Mouse (Mus musculus) liver, postnatal 0 days (tissue): ENCODE measurements around the gene Lck.

Source experiments
- CTCF ChIP-seq: sonication (generic); IDR thresholded peaks from 2 replicates; pipeline ENCODE4 v1.5.1; 2016; ENCODE audit warnings: antibody characterized with exemption, low read depth
- EP300 ChIP-seq: IDR thresholded peaks from 2 replicates; pipeline ENCODE4 v1.6.1; 2016; ENCODE audit warnings: antibody characterized with exemption, low read depth, mild to moderate bottlenecking

DNA sequence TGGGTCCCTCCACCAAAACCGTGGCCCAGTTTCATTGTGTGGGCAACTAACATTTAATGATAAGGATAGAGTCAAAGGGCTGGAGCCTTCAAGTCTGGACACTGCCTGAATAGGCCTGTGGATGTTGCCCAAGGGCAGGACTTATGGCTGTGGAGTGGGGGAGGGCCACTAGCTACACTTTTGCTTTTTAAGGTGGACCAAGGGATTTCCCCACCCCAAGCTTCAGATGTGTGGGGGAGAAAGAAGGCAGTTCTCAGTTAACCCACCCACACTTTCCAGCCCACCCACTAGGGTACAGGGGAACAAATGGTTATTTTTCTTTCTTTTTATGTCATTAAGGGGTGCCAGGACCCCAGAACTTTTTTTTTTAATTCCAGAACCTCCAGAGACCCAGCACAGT, 10.9 kb upstream of the Lck start:
- TF ChIP-seq CTCF: no peak
- TF ChIP-seq EP300: no peak
